Mouse (Mus musculus) liver (tissue): ENCODE measurements at regions not wholly inside any gene's neighbourhood (a gene's known extent, or its start where the extent isn't known, plus 50 kb on each side); places are given as distances from the start of the nearest gene placed in this dataset.

Experiments used
- DNase-seq: peaks from one replicate; pipeline ENCODE4 v3.0.0-alpha.2; 2020; ENCODE audit warnings: mixed read lengths

GRCm38 (mm10) chr14:24631994-24632393, 145.1 kb downstream of the Rps24 start:
- DNase-seq, result no peak

GRCm38 (mm10) chr14:24641853-24642252, 154.9 kb downstream of the Rps24 start:
- DNase-seq, result no peak

GRCm38 (mm10) chr14:24644117-24644808, 157.3 kb downstream of the Rps24 start:
- no peak for DNase-seq

GRCm38 (mm10) chr14:24646239-24646848, 159.4 kb downstream of the Rps24 start:
- DNase-seq, result no peak

GRCm38 (mm10) chr14:24647722-24648121, 160.8 kb downstream of the Rps24 start:
- no peak for DNase-seq

- no peak for DNase-seq
These were observed 163.4 kb downstream of the Rps24 start for GRCm38 (mm10) chr14:24650195-24650901.

- no peak for DNase-seq
These were observed 164.0 kb downstream of the Rps24 start for GRCm38 (mm10) chr14:24650902-24651270.

GRCm38 (mm10) chr14:24652591-24652990, 165.7 kb downstream of the Rps24 start:
- DNase-seq, result no peak

GRCm38 (mm10) chr14:24655580-24655979, 168.7 kb downstream of the Rps24 start:
- DNase-seq, result no peak

GRCm38 (mm10) chr14:24661797-24662196, 174.9 kb downstream of the Rps24 start:
- no peak for DNase-seq

GRCm38 (mm10) chr14:24665210-24665609, 178.3 kb downstream of the Rps24 start:
- no peak for DNase-seq
